Mouse (Mus musculus) olfactory bulb, adult 2 months (tissue): ENCODE data around the gene Masp1.

ENCODE experiments used
- CTCF ChIP-seq: fragments of 200-500 bp; IDR thresholded peaks from 2 replicates; pipeline ENCODE4 v1.5.1; 2012; ENCODE audit warnings: low read depth, mild to moderate bottlenecking, low read length, moderate library complexity; ENCODE audit not compliant: insufficient read depth
- POLR2A ChIP-seq: fragments of 200-500 bp; IDR thresholded peaks from 2 replicates; pipeline ENCODE4 v1.6.1; 2012; ENCODE audit warnings: mild to moderate bottlenecking, low read depth, low read length, moderate library complexity; ENCODE audit not compliant: insufficient read depth

- no peak for TF ChIP-seq POLR2A
- TF ChIP-seq CTCF: no peak
These were observed 70.7 kb downstream of the Masp1 start for GRCm38 (mm10) chr16:23449946-23450345.
